Mouse (Mus musculus) megakaryocyte, embryonic 14.5 days (primary cell): ENCODE results near the gene 2810004N23Rik.

ENCODE experiments used
- FLI1 ChIP-seq: IDR thresholded peaks from 2 replicates; pipeline ENCODE4 v1.6.1; 2012; ENCODE audit warnings: low read length, inconsistent platforms, mixed read lengths
- GATA1 ChIP-seq: IDR thresholded peaks from 3 replicates; pipeline ENCODE4 v1.6.1; 2012; ENCODE audit warnings: mixed read lengths, low read length, inconsistent platforms, borderline replicate concordance

- TF ChIP-seq GATA1 = no peak
- TF ChIP-seq FLI1 = no peak
These were observed 52.8 kb downstream of the 2810004N23Rik start for GRCm38 (mm10) chr8:124810056-124810610.
